Mouse (Mus musculus): ENCODE measurements around the gene Neurog1.

GRCm38 (mm10) chr13:56266435-56266834 lies 14.5 kb upstream of the Neurog1 start:
- peak; percentile 53 for TF ChIP-seq CTCF (IDR thresholded peaks at IDR 0.05; ENCODE audit: low read depth)
- TF ChIP-seq EP300 (IDR thresholded peaks at IDR 0.05; ENCODE audit: low read depth), result no peak

All from liver, embryonic 14.5 days (tissue).